Mouse (Mus musculus): ENCODE measurements at regions not wholly inside any gene's neighbourhood (a gene's known extent, or its start where the extent isn't known, plus 50 kb on each side); places are given as distances from the start of the nearest gene placed in this dataset.
A peak's percentile ranks its signal among the peaks of the same experiment; 100 is the strongest.

DNA sequence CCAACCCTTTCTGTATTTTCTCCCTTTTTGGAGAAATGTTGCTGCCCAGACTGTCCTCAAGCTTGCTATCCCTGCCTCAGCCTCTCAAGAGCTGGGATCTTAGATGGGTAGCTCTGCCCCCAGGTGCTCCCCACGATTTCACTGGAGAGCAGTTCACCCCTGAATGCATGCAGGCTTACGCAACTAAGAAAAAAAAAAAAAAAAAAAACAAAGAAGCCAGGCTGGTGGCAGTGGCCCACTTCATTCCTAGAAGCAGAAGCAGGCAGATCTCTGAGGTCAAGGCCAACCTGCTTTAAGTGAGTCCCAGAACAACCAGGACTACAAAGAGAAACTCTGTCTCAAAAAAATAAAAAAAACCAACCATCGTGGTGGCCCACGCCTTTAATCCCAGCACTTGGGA lies 51.2 kb upstream of the Fbxo11 start:
- Histone ChIP-seq H3K27me3 (ENCODE audit: control insufficient read depth, insufficient read depth, low read length) (no peaks in the 10 kb centered on the region), H3K4me1 (ENCODE audit: control insufficient read depth, insufficient read depth, low read length) (no peaks in the 10 kb centered on the region), H3K9ac (ENCODE audit: low read depth, low read length) (no peak overlapping the region), H3K36me3 (ENCODE audit: control insufficient read depth, insufficient read depth, low read length) (no peaks in the 10 kb centered on the region), H3K4me3 (no peak overlapping the region), H3K27ac (no peak overlapping the region), H3K79me2 (replicated peaks; ENCODE audit: control insufficient read depth, insufficient read depth, low read length) (no peaks in the 10 kb centered on the region)
- no peak for DNase-seq
- 88% methylated on average over 4 of the region's 4 CpGs for WGBS
- TF ChIP-seq POLR2A (IDR thresholded peaks at IDR 0.05; ENCODE audit: insufficient read depth, low read depth, low read length) = no peak
- TF ChIP-seq CTCF (IDR thresholded peaks at IDR 0.05) = no peak
- intact Hi-C loops (cut with DNase I) = no loop called here

DNA sequence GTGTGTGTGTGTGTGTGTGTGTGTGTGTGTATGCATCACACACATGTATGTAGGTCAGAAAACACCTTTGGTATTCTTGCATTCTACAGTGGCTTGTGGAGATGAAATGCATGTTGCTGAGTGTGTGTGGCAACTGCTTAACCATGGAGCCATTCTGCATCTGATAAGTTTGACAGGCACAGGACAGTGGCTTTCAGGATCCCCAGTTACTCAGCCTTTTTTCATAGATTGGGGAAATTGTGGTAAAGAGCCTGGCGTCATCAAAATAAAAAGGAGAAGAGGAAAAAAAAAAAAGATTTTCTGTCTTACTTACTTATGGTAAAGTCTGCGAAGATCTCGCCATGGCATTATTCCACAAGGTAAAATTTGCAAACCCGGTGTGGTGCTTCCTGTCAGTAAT lies 53.6 kb upstream of the Fbxo11 start:
- H3K27ac ChIP-seq = no peak overlapping the region
- DNase-seq = no peak
- no peaks in the 10 kb centered on the region for H3K79me2 ChIP-seq (replicated peaks; ENCODE audit: control insufficient read depth, insufficient read depth, low read length)

DNA sequence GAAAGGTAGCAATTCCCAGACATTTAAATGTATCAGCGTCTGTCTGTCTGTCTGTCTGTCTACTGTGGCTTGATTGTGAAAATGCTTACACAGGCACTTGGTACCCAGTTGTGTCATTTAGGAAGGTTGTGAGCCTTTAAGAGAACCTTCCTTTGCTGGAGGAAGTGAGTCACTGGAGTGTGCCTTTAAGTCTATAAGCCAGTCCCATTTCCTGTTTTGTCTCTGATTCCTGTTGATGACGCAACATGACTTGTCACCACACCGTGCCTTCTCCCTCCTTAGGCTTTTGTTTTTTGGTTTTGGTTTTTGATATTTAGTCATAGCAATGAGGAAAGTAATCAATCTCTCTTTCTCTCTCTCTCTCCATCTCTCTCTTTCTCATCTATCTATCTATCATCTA lies 58.6 kb upstream of the Fbxo11 start:
- H3K4me3 ChIP-seq = no peak overlapping the region
- TF ChIP-seq EP300 (IDR thresholded peaks at IDR 0.05; ENCODE audit: insufficient read depth, low read depth, low read length) (no peak), CTCF (IDR thresholded peaks at IDR 0.05) (no peak), POLR2A (IDR thresholded peaks at IDR 0.05; ENCODE audit: insufficient read depth, low read depth, low read length) (no peak)
- no peak overlapping the region for H3K9ac ChIP-seq (ENCODE audit: low read depth, low read length)
- no peaks in the 10 kb centered on the region for H3K79me2 ChIP-seq (replicated peaks; ENCODE audit: control insufficient read depth, insufficient read depth, low read length)
- no peaks in the 10 kb centered on the region for H3K27me3 ChIP-seq (ENCODE audit: control insufficient read depth, insufficient read depth, low read length)
- H3K4me1 ChIP-seq (ENCODE audit: control insufficient read depth, insufficient read depth, low read length) = peaks cover 2% of the 10 kb centered on the region
- no peak overlapping the region for H3K27ac ChIP-seq
- intact Hi-C loops (cut with DNase I) = no loop called here
- 54% methylated on average over 3 of the region's 3 CpGs for WGBS
- peak in 1 of 2 experiments; percentile 5 for DNase-seq
- no peaks in the 10 kb centered on the region for H3K36me3 ChIP-seq (ENCODE audit: control insufficient read depth, insufficient read depth, low read length)

More for the DNA sequence above, 53.6 kb upstream of the Fbxo11 start:
- no peaks in the 10 kb centered on the region for H3K27me3 ChIP-seq (ENCODE audit: control insufficient read depth, insufficient read depth, low read length)
- no peak overlapping the region for H3K4me3 ChIP-seq
- intact Hi-C loops (cut with DNase I) = no loop called here
- no peaks in the 10 kb centered on the region for H3K36me3 ChIP-seq (ENCODE audit: control insufficient read depth, insufficient read depth, low read length)
- WGBS = 80% methylated on average over 4 of the region's 4 CpGs
- no peak overlapping the region for H3K9ac ChIP-seq (ENCODE audit: low read depth, low read length)
- TF ChIP-seq POLR2A (IDR thresholded peaks at IDR 0.05; ENCODE audit: insufficient read depth, low read depth, low read length) (no peak), CTCF (IDR thresholded peaks at IDR 0.05) (no peak), EP300 (IDR thresholded peaks at IDR 0.05; ENCODE audit: insufficient read depth, low read depth, low read length) (no peak)
- H3K4me1 ChIP-seq (ENCODE audit: control insufficient read depth, insufficient read depth, low read length) = no peaks in the 10 kb centered on the region

DNA sequence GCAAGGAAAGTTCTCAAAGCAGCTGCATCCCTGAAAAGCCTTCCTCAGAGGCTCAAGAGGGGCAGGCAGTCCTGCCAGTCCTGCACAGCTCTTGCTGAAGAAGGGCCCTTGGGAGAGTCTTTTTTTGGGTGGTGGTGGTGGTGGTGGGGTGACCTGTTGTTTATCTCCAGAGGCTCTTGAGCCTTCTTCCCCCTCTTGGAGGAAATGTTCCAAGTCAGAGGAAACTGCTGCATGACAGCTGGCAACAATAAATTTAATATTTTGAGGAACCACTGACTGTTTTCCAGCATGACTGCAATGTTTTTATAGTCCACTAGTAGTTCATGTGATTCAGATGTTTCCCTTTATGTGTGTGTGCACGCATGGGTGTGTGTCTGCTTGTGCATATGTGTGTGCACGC lies 62.0 kb upstream of the Fbxo11 start:
- H3K4me1 ChIP-seq (ENCODE audit: control insufficient read depth, insufficient read depth, low read length) = peaks cover 2% of the 10 kb centered on the region
- H3K9ac ChIP-seq (ENCODE audit: low read depth, low read length) = no peak overlapping the region
- H3K27me3 ChIP-seq (ENCODE audit: control insufficient read depth, insufficient read depth, low read length) = no peaks in the 10 kb centered on the region
- intact Hi-C loops (cut with DNase I) = no loop called here
- no peak overlapping the region for H3K27ac ChIP-seq
- H3K4me3 ChIP-seq = no peak overlapping the region
- 80% methylated on average over 2 of the region's 2 CpGs for WGBS
- H3K36me3 ChIP-seq (ENCODE audit: control insufficient read depth, insufficient read depth, low read length) = no peaks in the 10 kb centered on the region
- H3K79me2 ChIP-seq (replicated peaks; ENCODE audit: control insufficient read depth, insufficient read depth, low read length) = no peaks in the 10 kb centered on the region
- DNase-seq = peak in 1 of 2 experiments; percentile 18
- TF ChIP-seq POLR2A (IDR thresholded peaks at IDR 0.05; ENCODE audit: insufficient read depth, low read depth, low read length) (no peak), EP300 (IDR thresholded peaks at IDR 0.05; ENCODE audit: insufficient read depth, low read depth, low read length) (no peak), CTCF (IDR thresholded peaks at IDR 0.05) (no peak)

DNA sequence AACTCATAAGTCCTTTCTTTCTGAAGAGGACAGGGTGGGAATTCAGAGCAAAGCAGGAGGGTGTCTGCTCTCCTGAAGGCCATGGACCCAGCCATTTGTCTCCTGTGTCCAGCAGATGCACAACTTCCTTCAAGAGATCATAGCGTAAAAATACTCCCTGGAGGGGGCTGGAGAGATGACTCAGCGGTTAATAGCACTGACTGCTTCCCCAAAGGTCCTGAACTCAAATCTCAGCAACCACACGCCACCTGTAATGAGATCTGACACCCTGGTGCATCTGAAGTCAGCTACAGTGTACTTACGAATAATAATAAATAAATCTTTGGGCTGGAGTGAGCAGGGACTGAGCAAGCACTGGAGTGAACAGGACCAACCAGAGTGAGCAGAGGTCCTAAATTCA lies 66.2 kb upstream of the Fbxo11 start:
- no peak overlapping the region for H3K27ac ChIP-seq
- H3K9ac ChIP-seq (ENCODE audit: low read depth, low read length) = no peak overlapping the region
- no peaks in the 10 kb centered on the region for H3K36me3 ChIP-seq (ENCODE audit: control insufficient read depth, insufficient read depth, low read length)
- TF ChIP-seq POLR2A (IDR thresholded peaks at IDR 0.05; ENCODE audit: insufficient read depth, low read depth, low read length) = no peak
- TF ChIP-seq CTCF (IDR thresholded peaks at IDR 0.05) = no peak
- TF ChIP-seq EP300 (IDR thresholded peaks at IDR 0.05; ENCODE audit: insufficient read depth, low read depth, low read length) = no peak
- intact Hi-C loops (cut with DNase I) = no loop called here
- peaks cover 5% of the 10 kb centered on the region for H3K4me1 ChIP-seq (ENCODE audit: control insufficient read depth, insufficient read depth, low read length)
- H3K79me2 ChIP-seq (replicated peaks; ENCODE audit: control insufficient read depth, insufficient read depth, low read length) = no peaks in the 10 kb centered on the region
- WGBS = 63% methylated on average over 4 of the region's 4 CpGs
- no peaks in the 10 kb centered on the region for H3K27me3 ChIP-seq (ENCODE audit: control insufficient read depth, insufficient read depth, low read length)
- DNase-seq = no peak
- H3K4me3 ChIP-seq = no peak overlapping the region

DNA sequence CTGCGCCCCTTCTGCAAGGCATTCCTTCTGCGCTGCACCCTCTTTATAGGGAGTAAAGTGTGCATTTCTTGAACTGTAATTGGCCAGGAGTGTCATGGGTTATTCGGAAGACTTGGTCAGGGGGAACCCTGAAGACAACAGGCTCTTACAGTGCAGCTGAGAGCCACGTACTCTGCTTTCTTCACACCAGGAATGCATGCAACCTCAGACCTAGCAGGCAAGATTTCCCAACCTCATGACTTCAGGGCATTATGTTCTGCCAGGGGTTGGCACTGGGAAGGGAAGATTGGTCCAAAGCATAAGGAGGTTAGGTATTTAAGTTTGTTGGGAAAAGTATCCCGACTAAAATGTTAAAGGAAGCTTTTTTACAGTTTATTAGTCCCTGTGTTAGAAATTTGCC lies 66.9 kb upstream of the Fbxo11 start:
- H3K4me1 ChIP-seq (ENCODE audit: control insufficient read depth, insufficient read depth, low read length) = peaks cover 3% of the 10 kb centered on the region
- H3K4me3 ChIP-seq = no peak overlapping the region
- no peaks in the 10 kb centered on the region for H3K36me3 ChIP-seq (ENCODE audit: control insufficient read depth, insufficient read depth, low read length)
- 87% methylated on average over 5 of the region's 5 CpGs for WGBS
- H3K27ac ChIP-seq = no peak overlapping the region
- no peak for TF ChIP-seq EP300 (IDR thresholded peaks at IDR 0.05; ENCODE audit: insufficient read depth, low read depth, low read length)
- TF ChIP-seq POLR2A (IDR thresholded peaks at IDR 0.05; ENCODE audit: insufficient read depth, low read depth, low read length) = no peak
- TF ChIP-seq CTCF (IDR thresholded peaks at IDR 0.05) = no peak
- no peak overlapping the region for H3K9ac ChIP-seq (ENCODE audit: low read depth, low read length)
- DNase-seq = no peak
- no peaks in the 10 kb centered on the region for H3K79me2 ChIP-seq (replicated peaks; ENCODE audit: control insufficient read depth, insufficient read depth, low read length)
- H3K27me3 ChIP-seq (ENCODE audit: control insufficient read depth, insufficient read depth, low read length) = no peaks in the 10 kb centered on the region
- intact Hi-C loops (cut with DNase I) = no loop called here
